Mouse (Mus musculus): ENCODE results near the gene Ap1b1.

DNA sequence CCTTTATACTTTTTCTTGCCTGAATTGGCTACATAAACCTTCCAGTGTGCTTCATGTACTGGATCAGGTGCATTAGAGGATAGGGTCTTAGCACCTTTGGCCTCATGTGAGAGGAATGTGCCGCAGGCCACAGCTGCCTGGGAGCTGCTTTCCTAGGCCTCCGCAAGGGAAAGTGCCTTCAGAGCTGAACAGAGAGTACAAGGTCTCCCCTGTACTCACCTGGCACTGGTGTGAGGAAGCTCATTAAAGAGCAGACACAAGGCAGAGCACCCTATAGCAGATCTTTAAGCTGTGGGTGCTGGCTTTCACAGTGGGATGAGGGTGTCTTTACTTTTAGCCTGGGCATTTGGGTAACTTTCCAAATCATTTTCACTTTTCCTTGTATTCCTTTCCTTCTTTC, 18.9 kb downstream of the Ap1b1 start:
- TF ChIP-seq CTCF (IDR thresholded peaks at IDR 0.05; ENCODE audit: low read depth) (no peak), EP300 (IDR thresholded peaks at IDR 0.05; ENCODE audit: low read depth) (no peak)
